Mouse (Mus musculus) large intestine, adult 2 months (tissue): Measurements from ENCODE around the gene Mpc2. TPM values are rescaled to one million over a fixed set of nuclear protein-coding genes. Genes with fewer than 3 reads are reported as not detected.

Experiments
- DNase-seq: peaks from one replicate; pipeline ENCODE4 v3.0.0-alpha.2; 2012; ENCODE audit warnings: low read depth, low spot score
- WGBS: fragments of 180-500 bp; shearing (Covaris S2); methylation state at CpG from one replicate; pipeline ENCODE4 v1.1.7; 2018; 5-methylcytosine and 5-hydroxymethylcytosine counted together
- polyA plus RNA-seq: library from polyadenylated mRNA; depleted of rRNA; stranded (reverse); fragments of >200 nt; gene quantifications from 2 replicates; pipeline ENCODE4 v1.2.3, GENCODE M21; 2012; rRNA removed

Gene Mpc2
- polyA plus RNA-seq, 1 experiment: 65.4 TPM

DNA sequence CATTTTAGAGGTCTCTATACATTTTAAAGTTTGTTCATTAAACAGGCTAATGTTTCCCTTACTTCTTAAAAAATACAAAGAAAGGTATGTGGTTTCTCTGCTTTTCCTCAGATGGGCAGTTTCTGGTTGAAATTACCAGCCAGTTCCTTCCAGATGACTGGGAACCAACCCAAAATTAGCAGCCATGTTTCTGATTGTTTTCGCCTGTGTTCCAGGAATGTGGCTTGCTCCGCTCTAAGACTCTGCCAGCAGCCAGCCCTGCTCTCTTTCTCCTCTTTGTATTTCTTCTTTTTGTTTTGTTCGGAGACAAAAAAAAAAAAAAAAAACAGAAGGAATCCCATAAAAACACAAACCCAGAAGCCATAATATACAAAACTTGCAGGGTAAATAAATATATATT, 38.4 kb downstream of the Mpc2 start:
- WGBS: 58% methylated on average over 3 of the region's 3 CpGs
- DNase-seq: no peak

GRCm38 (mm10) chr1:165503307-165504024, 43.0 kb downstream of the Mpc2 start:
- WGBS: 31% methylated on average over 10 of the region's 10 CpGs
- no peak for DNase-seq

DNA sequence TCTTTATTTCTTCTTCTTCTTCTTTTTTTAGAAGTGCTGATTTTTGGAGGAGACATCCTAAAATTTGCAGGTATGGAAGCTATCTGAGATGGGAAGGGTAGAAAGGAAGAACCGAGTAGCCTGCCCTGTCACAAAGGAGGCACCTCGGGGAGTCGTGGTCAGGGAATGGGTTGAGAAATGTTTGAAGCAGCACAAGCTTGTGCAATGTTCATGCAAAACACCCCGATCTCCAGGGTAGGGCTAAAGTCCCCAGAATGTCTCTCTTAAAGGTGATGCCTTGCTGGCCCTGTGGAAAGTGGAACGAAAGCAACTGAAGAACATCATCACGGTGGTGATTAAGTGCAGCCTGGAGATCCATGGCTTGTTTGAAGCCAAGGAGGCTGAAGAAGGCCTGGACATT, 45.9 kb downstream of the Mpc2 start:
- no peak for DNase-seq
- WGBS: 84% methylated on average over 6 of the region's 6 CpGs

DNA sequence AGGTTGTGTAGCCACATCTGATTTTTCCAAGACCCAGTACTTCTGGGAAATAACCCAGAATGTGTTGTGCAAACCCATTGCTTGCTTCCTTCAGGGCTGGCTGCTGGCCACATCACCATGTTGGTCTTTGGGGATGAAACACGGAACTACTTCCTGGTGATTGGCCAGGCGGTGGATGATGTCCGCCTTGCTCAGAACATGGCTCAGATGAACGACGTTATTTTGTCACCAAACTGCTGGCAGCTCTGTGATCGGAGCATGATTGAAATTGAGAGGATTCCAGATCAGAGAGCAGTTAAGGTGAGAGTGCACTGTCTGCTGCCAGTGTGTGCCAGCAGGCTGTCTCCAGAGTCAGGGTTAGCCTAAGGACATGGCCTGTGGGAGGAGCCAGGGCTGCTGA, 49.7 kb downstream of the Mpc2 start:
- no peak for DNase-seq
- 81% methylated on average over 6 of the region's 6 CpGs for WGBS

GRCm38 (mm10) chr1:165520716-165521115, 60.3 kb downstream of the Mpc2 start:
- no peak for DNase-seq
- 94% methylated on average over 7 of the region's 7 CpGs for WGBS

Other genes with a start within 250 kb of the Mpc2 start
- gene Tiprl, start 223.6 kb upstream of the Mpc2 start, polyA plus RNA-seq: 12.0 and 18.9 TPM in 2 replicates
- 1.2 and 2.6 TPM in 2 replicates for gene Gpr161, start 164.8 kb upstream of the Mpc2 start, polyA plus RNA-seq
- 7.7 and 11.6 TPM in 2 replicates for gene Dcaf6, start 162 bp upstream of the Mpc2 start, polyA plus RNA-seq
- 0.07 TPM in 1 of 2 replicates, not detected in the other for gene Adcy10, start 24.5 kb downstream of the Mpc2 start, polyA plus RNA-seq
- 37.6 and 38.4 TPM in 2 replicates for gene Mpzl1, start 173.9 kb downstream of the Mpc2 start, polyA plus RNA-seq
- gene Rcsd1, start 249.1 kb downstream of the Mpc2 start, polyA plus RNA-seq: 9.9 and 10.6 TPM in 2 replicates